Mouse (Mus musculus) olfactory bulb, adult 2 months (tissue): ENCODE results near the gene Armc9. TPM values are rescaled to one million over a fixed set of nuclear protein-coding genes. Genes with fewer than 3 reads are reported as not detected.

Source experiments
- H3K27ac ChIP-seq: fragments of 200-500 bp; 2 replicates; pipeline ENCODE4 v1.5.1; 2012; ENCODE audit warnings: low read depth, low read length; ENCODE audit not compliant: insufficient read depth
- H3K4me1 ChIP-seq: fragments of 200-500 bp; 2 replicates; pipeline ENCODE4 v1.6.1; 2012; ENCODE audit warnings: low read length; ENCODE audit not compliant: control insufficient read depth, insufficient read depth
- H3K4me3 ChIP-seq: fragments of 200-500 bp; 2 replicates; pipeline ENCODE4 v1.5.1; 2012; ENCODE audit warnings: mild to moderate bottlenecking, low read depth, low read length, moderate library complexity; ENCODE audit not compliant: insufficient read depth
- CTCF ChIP-seq: fragments of 200-500 bp; IDR thresholded peaks from 2 replicates; pipeline ENCODE4 v1.5.1; 2012; ENCODE audit warnings: low read depth, mild to moderate bottlenecking, low read length, moderate library complexity; ENCODE audit not compliant: insufficient read depth
- POLR2A ChIP-seq: fragments of 200-500 bp; IDR thresholded peaks from 2 replicates; pipeline ENCODE4 v1.6.1; 2012; ENCODE audit warnings: mild to moderate bottlenecking, low read depth, low read length, moderate library complexity; ENCODE audit not compliant: insufficient read depth
- WGBS: fragments of 180-500 bp; shearing (Covaris S2); methylation state at CpG from one replicate; pipeline ENCODE4 v1.1.7; 2018; 5-methylcytosine and 5-hydroxymethylcytosine counted together
- polyA plus RNA-seq: library from polyadenylated mRNA; stranded (reverse); fragments of >200 nt; gene quantifications from 2 replicates; pipeline ENCODE4 v1.2.4, GENCODE M21; 2012; ENCODE audit warnings: low replicate concordance; ENCODE audit not compliant: missing spikeins, insufficient read depth, insufficient read length

Gene Armc9
- polyA plus RNA-seq, 1 experiment, result not detected

DNA sequence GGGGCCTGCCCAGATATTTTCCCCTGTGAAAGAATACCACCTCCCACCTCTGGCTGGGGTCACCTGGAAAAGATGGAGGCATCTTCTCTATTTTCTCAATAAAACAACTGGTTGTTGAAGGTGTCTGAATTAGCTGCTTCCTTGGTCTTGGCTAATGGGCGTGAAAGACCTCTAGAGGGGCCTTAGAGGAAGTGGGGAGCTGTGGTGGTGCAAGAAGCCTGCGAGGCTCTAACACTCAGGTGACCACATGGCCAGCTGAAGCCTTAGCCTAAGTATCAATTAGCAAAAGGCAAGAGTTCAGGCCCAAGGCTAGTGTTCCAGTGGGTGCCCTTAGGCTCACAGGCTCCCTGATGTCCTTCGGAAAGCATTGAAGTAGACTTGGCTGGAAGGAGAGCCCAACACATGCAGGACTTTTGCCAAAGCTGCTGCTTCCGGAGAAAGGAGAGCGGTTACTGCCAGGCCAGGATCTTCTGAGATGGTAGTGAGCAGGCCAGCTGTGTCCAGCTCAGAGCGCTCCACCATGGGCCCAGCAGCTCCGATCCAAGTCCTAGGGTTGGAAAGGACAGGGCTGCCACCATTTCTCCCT, 152.7 kb downstream of the Armc9 start:
- WGBS, result 81% methylated on average over 7 of the region's 7 CpGs
- TF ChIP-seq CTCF (no peak), POLR2A (no peak)
- Histone ChIP-seq H3K4me1 (peaks cover 10% of the 10 kb centered on the region), H3K27ac (no peak overlapping the region), H3K4me3 (no peak overlapping the region)

GRCm38 (mm10) chr1:86307871-86308641, 153.5 kb downstream of the Armc9 start:
- peaks cover 7% of the 10 kb centered on the region for H3K4me1 ChIP-seq
- H3K4me3 ChIP-seq, result no peak overlapping the region
- no peak overlapping the region for H3K27ac ChIP-seq
- TF ChIP-seq POLR2A, result no peak
- TF ChIP-seq CTCF, result no peak
- 84% methylated on average over 4 of the region's 4 CpGs for WGBS

- Histone ChIP-seq H3K4me3 (no peak overlapping the region), H3K4me1 (no peaks in the 10 kb centered on the region), H3K27ac (no peak overlapping the region)
- TF ChIP-seq POLR2A (no peak), CTCF (no peak)
- 98% methylated on average over 7 of the region's 7 CpGs for WGBS
These were observed 154.8 kb downstream of the Armc9 start for GRCm38 (mm10) chr1:86309270-86309833.

GRCm38 (mm10) chr1:86310536-86311310, 156.1 kb downstream of the Armc9 start:
- no peaks in the 10 kb centered on the region for H3K4me1 ChIP-seq
- TF ChIP-seq CTCF, result no peak
- TF ChIP-seq POLR2A, result no peak
- H3K4me3 ChIP-seq, result no peak overlapping the region
- 50% methylated on average over 15 of the region's 15 CpGs for WGBS
- no peak overlapping the region for H3K27ac ChIP-seq

DNA sequence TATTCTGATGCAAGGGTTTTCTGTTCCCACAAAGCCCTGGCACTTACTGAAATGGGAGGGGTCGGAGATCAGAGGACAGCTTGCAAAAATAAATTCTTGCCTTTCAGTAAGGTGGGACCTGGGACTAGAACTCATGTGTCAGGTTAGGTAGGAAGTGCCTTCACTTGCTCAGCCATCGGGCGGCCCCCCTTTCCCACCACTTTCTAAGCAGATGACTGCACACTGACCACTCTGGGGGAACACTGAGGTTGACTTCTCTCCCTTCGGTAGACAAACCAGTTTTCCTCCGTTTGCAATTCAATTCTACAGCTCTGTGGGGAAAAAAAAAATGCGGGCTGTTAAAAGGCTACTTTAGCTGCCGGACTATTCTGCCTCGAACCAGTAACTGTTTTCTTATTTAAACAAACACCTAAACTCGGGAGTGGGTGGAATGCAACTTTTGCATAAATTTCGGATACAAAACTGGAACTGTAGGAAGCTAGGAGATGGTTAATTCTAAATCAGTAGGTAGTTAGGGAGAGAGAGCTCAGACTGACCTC, 157.0 kb downstream of the Armc9 start:
- WGBS, result 57% methylated on average over 10 of the region's 10 CpGs
- no peak for TF ChIP-seq CTCF
- no peak for TF ChIP-seq POLR2A
- H3K4me1 ChIP-seq, result no peaks in the 10 kb centered on the region
- no peak overlapping the region for H3K27ac ChIP-seq
- no peak overlapping the region for H3K4me3 ChIP-seq

- Histone ChIP-seq H3K27ac (no peak overlapping the region), H3K4me3 (no peak overlapping the region), H3K4me1 (no peaks in the 10 kb centered on the region)
- WGBS, result 92% methylated on average over 3 of the region's 3 CpGs
- TF ChIP-seq POLR2A, result no peak
- no peak for TF ChIP-seq CTCF
These were observed 157.7 kb downstream of the Armc9 start for GRCm38 (mm10) chr1:86312269-86312668.

DNA sequence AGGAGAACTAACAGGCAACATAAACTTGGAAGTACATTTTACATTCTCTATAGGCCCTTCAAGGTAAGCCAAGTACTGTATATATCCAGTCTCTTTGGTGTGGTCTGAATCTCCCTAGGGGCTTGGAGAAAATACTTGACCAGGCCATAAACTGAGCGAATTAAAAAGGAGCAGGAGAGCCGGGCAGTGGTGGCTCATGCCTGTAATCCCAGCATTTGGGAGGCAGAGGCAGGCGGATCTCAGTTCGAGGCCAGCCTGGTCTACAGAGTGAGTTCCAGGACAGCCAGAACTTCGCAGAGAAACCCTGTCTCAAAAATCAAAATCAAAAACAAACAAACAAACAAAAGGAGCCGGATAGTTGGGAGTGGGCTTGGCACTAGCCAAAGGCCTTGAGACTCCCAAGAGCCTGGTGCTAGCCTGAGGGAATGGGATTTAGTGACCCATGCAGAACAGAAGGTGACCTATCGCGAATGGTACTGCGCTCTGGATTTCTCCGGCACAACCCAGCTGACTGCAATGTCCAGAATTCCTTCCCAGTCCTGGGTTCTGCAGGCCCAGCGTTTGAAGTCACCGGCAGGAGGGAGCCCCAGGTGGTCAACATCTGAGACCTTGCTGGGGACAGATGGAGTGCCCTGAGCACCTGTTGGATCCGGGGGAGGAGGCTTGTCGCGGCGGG, 158.7 kb downstream of the Armc9 start:
- 57% methylated on average over 16 of the region's 16 CpGs for WGBS
- no peak overlapping the region for H3K4me3 ChIP-seq
- TF ChIP-seq POLR2A, result no peak
- TF ChIP-seq CTCF, result no peak

DNA sequence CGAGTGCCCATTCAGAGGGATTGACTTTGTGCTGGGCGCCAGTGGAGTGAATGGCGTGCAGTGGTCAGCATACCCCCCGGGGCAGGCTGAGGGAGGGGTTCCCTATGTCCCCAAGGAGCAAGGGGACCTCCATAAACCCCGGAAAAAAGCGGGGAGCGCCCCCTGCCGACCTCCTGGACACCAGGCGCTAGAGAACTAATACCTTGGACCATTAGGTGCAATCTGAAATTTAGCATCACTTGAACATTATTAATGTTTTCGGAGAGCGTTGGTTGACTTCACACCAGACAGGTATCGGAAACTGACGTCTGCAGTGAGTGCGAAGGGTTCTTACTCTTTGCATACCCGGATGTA, 159.2 kb downstream of the Armc9 start:
- Histone ChIP-seq H3K4me3 (no peak overlapping the region), H3K4me1 (no peaks in the 10 kb centered on the region), H3K27ac (no peak overlapping the region)
- no peak for TF ChIP-seq POLR2A
- TF ChIP-seq CTCF, result peak; percentile 40; the same call in 1 of the 2 replicates
- WGBS, result 30% methylated on average over 15 of the region's 15 CpGs

More for the DNA sequence above, 158.7 kb downstream of the Armc9 start:
- H3K4me1 ChIP-seq, result no peaks in the 10 kb centered on the region
- H3K27ac ChIP-seq, result no peak overlapping the region
